Mouse (Mus musculus) intestine, postnatal 0 days (tissue): Measurements from ENCODE around the gene Grk6. TPM values are rescaled to one million over a fixed set of nuclear protein-coding genes. Genes with fewer than 3 reads are reported as not detected.

Experiments used
- ATAC-seq: fragments of 200-750 bp; cut with Nextera tagmentation; 2 replicates; pipeline ENCODE4 v1.8.0; 2017; ENCODE audit warnings: mild to moderate bottlenecking, moderate TSS enrichment, moderate library complexity
- H3K27ac ChIP-seq: fragments of 300-500 bp; sonication (generic); 2 replicates; pipeline ENCODE4 v1.5.1; 2014; ENCODE audit warnings: mild to moderate bottlenecking, low read depth, low read length, moderate library complexity
- H3K27me3 ChIP-seq: fragments of 300-500 bp; sonication (generic); replicated peaks from 2 replicates; pipeline ENCODE4 v1.6.1; 2014; ENCODE audit warnings: low read length, mixed read lengths; ENCODE audit not compliant: control insufficient read depth, insufficient read depth
- H3K36me3 ChIP-seq: fragments of 300-500 bp; sonication (generic); 2 replicates; pipeline ENCODE4 v1.6.1; 2014; ENCODE audit warnings: mild to moderate bottlenecking, moderate library complexity; ENCODE audit not compliant: control insufficient read depth, insufficient read depth
- H3K4me1 ChIP-seq: fragments of 300-500 bp; sonication (generic); replicated peaks from 2 replicates; pipeline ENCODE4 v1.6.1; 2014; ENCODE audit warnings: antibody characterized with exemption, low read length, mixed read lengths; ENCODE audit not compliant: control insufficient read depth, insufficient read depth
- H3K4me2 ChIP-seq: fragments of 300-500 bp; sonication (generic); replicated peaks from 2 replicates; pipeline ENCODE4 v1.6.1; 2014; ENCODE audit warnings: low read depth, mild to moderate bottlenecking, moderate library complexity
- H3K4me3 ChIP-seq: fragments of 300-500 bp; sonication (generic); 2 replicates; pipeline ENCODE4 v1.5.1; 2014; ENCODE audit warnings: low read depth, low read length
- H3K9ac ChIP-seq: fragments of 300-500 bp; sonication (generic); 2 replicates; pipeline ENCODE4 v1.6.1; 2014; ENCODE audit warnings: mild to moderate bottlenecking, low read depth, low read length
- H3K9me3 ChIP-seq: fragments of 300-500 bp; sonication (generic); 2 replicates; pipeline ENCODE4 v1.6.1; 2016; ENCODE audit warnings: mixed run types; ENCODE audit not compliant: control insufficient read depth
- CTCF ChIP-seq: sonication (generic); IDR thresholded peaks from 2 replicates; pipeline ENCODE4 v1.5.1; 2016; ENCODE audit warnings: low read depth, mild to moderate bottlenecking, control low read depth, antibody characterized with exemption, moderate library complexity
- WGBS: fragments of 180-500 bp; shearing (Covaris S2); extraction: QIAGEN DNeasy Blood & Tissue Kit; methylation state at CpG from one replicate; pipeline ENCODE4 v1.1.7; 2014; 5-methylcytosine and 5-hydroxymethylcytosine counted together
- polyA plus RNA-seq: library from polyadenylated mRNA; unstranded; fragments of >200 nt; fragmentation: Nextera tagmentation; extraction: Ambion mirVana; gene quantifications from 2 replicates; pipeline ENCODE4 v1.2.1, GENCODE M21; 2015

The Grk6 gene
- polyA plus RNA-seq, 1 experiment from 2014 or later: 11.4 TPM

GRCm38 (mm10) chr13:55486029-55486794, 41.3 kb downstream of the Grk6 start:
- no peak for TF ChIP-seq CTCF
- no peak for ATAC-seq
- Histone ChIP-seq H3K27me3 (peaks cover 18% of the 10 kb centered on the region; the same call in 1 of the 2 replicates), H3K9ac (peak overlapping the region; percentile 74; the same call in 1 of the 2 replicates), H3K27ac (no peak overlapping the region), H3K4me1 (0 out of 2 replicates have a peak, but pooled peaks cover 2% of the 10 kb centered on the region), H3K9me3 (no peaks in the 10 kb centered on the region), H3K4me3 (peak overlapping the region; percentile 64; the same call in 1 of the 2 replicates), H3K4me2 (peak overlapping the region; percentile 81), H3K36me3 (peaks cover 4% of the 10 kb centered on the region; the same call in 1 of the 2 replicates)
- 43% methylated on average over 14 of the region's 14 CpGs for WGBS

DNA sequence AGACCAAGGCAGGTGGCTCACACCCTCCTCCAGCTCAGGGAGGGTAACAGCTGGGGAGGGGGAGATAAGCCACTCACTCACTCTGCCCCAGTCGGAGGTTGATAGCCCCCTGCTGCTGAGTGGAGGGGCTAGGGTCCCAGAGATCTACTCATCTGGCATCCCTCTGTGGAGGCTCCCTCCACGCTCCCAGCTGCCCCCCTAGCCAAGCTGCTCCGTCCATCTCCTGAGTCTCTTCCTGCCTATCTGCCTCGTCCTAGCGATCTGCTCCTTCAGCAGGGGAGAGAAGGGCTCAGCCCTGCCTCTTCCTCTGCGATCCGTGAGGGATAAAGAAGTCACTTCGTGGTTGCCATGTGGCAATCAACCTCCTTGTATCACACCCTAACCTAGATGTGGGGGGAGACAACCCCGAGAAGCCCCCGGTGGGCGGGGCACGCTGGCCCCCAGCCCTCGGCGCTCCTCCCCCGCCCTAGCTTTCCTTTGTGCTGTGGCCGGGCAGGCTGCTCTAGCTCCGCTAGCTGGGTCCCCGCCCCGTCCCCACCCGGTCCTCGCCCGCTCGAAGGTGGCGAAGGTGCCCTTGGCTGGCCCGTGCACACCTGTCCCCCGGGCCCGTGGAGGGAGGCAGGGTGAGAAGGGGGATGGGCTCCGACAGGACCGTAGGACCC, 42.2 kb downstream of the Grk6 start:
- peak; percentile 12; the same call in 1 of the 2 replicates for ATAC-seq
- H3K4me3 ChIP-seq: peak overlapping the region; percentile 64
- H3K27ac ChIP-seq: peak overlapping the region; percentile 66
- H3K27me3 ChIP-seq: peaks cover 18% of the 10 kb centered on the region; the same call in 1 of the 2 replicates
- H3K36me3 ChIP-seq: no peaks in the 10 kb centered on the region; the same call in 1 of the 2 replicates
- H3K9me3 ChIP-seq: no peaks in the 10 kb centered on the region
- 0 out of 2 replicates have a peak, but pooled peaks cover 2% of the 10 kb centered on the region for H3K4me1 ChIP-seq
- WGBS: under 1% methylated on average over 29 of the region's 29 CpGs
- peak overlapping the region; percentile 74 for H3K9ac ChIP-seq
- TF ChIP-seq CTCF: no peak
- H3K4me2 ChIP-seq: peak overlapping the region; percentile 81

DNA sequence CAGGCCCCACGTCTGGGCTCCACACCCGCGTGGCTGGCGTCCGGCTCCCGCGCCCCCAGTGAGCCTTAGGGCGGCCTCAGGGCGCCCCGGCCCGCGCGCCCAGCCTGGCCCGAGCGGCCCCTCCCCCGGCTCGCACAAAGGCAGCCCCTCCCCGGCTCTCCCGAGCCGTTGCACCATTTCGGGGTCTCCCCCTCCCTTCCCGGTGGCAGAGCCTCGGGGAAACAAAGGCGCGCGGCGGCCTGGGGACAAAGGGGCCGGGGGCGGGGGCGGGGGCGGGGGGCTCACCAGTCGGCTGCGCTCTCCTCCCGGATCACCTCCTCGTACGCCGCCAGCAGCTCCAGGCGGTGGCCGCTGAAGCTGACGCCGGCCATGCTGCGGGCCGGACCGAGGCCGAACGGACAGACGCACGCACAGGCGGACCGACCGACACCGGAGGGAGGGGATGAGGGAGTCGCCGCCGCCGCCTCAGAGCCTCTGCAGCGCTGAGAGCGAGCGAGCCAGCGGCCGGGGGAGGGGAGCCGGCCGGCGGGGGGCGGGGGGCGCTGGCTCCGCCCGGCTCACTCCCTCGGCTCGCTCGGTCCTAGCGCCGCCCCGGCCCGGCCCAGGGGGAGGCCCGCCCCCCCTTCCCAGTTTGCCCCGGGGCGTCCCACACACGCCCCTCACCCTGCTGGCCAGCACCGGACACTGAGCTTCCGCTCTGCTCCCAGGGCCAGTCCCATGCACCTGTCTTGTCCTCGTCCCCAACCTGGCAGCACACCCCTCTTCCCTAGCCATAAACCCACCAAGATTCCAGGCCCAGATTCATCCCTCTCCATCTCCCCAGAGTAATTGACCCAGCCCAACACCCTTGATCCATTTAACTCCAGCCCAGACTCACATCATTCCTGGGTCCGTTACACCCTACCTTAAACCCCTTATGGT, 43.0 kb downstream of the Grk6 start, which contains the start of gene Dbn1:
TSS of gene Dbn1 (minus strand) at position 534 of the 921 bp plus-strand sequence.
- Histone ChIP-seq H3K9ac (peak within 1 kb of the TSS; percentile 74), H3K4me2 (peak within 1 kb of the TSS; percentile 81), H3K27me3 (peaks cover 18% of the 10 kb centered on the region; the same call in 1 of the 2 replicates), H3K36me3 (no peaks in the 10 kb centered on the region; the same call in 1 of the 2 replicates), H3K9me3 (no peaks in the 10 kb centered on the region), H3K4me3 (peak within 1 kb of the TSS; percentile 64), H3K27ac (peak within 1 kb of the TSS; percentile 66), H3K4me1 (0 out of 2 replicates have a peak, but pooled peaks cover 2% of the 10 kb centered on the region)
- WGBS: 3% methylated on average over 45 of the region's 83 CpGs
- 0 out of 2 replicates have a peak, but pooled peaks have one; percentile 9 for TF ChIP-seq CTCF
- peak; percentile 52 for ATAC-seq

DNA sequence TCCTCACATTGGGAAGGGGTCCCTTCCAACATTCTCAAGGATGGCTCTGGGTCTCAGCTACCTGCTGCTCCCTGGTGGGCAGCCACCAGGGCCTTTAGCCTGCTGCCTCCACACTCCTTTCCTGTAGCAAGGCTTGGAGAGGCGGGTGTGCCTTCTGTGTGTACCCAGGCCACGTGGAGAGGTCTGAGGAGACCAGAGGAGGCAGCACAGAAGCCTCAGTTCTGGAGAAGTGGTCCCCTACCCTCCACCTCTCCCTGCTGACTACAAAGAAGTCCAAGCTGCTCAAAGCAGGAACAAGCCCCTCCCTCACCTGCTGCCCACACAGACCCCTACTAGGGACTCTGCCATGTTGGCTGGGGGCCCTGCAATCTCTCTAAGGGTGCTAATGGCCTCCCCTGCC, 49.4 kb downstream of the Grk6 start:
- no peak for ATAC-seq

GRCm38 (mm10) chr13:55494883-55495621, 50.2 kb downstream of the Grk6 start:
- 31% methylated on average over 18 of the region's 18 CpGs for WGBS
- Histone ChIP-seq H3K9me3 (no peaks in the 10 kb centered on the region), H3K36me3 (peaks cover 17% of the 10 kb centered on the region; the same call in 1 of the 2 replicates), H3K27ac (no peak overlapping the region), H3K27me3 (0 out of 2 replicates have a peak, but pooled peaks cover 4% of the 10 kb centered on the region), H3K4me1 (no peaks in the 10 kb centered on the region), H3K4me2 (no peak overlapping the region), H3K4me3 (no peak overlapping the region), H3K9ac (no peak overlapping the region)
- no peak for TF ChIP-seq CTCF
- ATAC-seq: no peak

More for the DNA sequence above, 49.4 kb downstream of the Grk6 start:
- WGBS: 16% methylated on average over 2 of the region's 2 CpGs
- Histone ChIP-seq H3K4me3 (no peak overlapping the region), H3K9ac (no peak overlapping the region), H3K36me3 (peaks cover 11% of the 10 kb centered on the region; the same call in 1 of the 2 replicates), H3K4me2 (no peak overlapping the region), H3K4me1 (no peaks in the 10 kb centered on the region), H3K27me3 (0 out of 2 replicates have a peak, but pooled peaks cover 4% of the 10 kb centered on the region), H3K9me3 (no peaks in the 10 kb centered on the region), H3K27ac (no peak overlapping the region)
- 0 out of 2 replicates have a peak, but pooled peaks have one; percentile 4 for TF ChIP-seq CTCF
